Mouse (Mus musculus) spleen, adult 2 months (tissue): Measurements from ENCODE around the gene St6galnac1.

ENCODE experiments used
- CTCF ChIP-seq: fragments of 200-500 bp; IDR thresholded peaks from 2 replicates; pipeline ENCODE4 v1.5.1; 2011; ENCODE audit warnings: mild to moderate bottlenecking, inconsistent platforms; ENCODE audit not compliant: insufficient read depth, insufficient read length, insufficient replicate concordance; ENCODE audit errors: extremely low read depth
- POLR2A ChIP-seq: fragments of 200-500 bp; IDR thresholded peaks from 2 replicates; pipeline ENCODE4 v1.6.1; 2011; ENCODE audit warnings: low read depth, low read length, inconsistent platforms

GRCm38 (mm10) chr11:116764946-116765345 is 10.4 kb downstream of the St6galnac1 start:
- TF ChIP-seq POLR2A (no peak), CTCF (no peak)
